Mouse (Mus musculus) MEL (cell line): ENCODE measurements around the gene Prdm16. TPM values are rescaled to one million over a fixed set of nuclear protein-coding genes. Genes with fewer than 3 reads are reported as not detected.

Source experiments
- DNase-seq: peaks from one replicate; pipeline ENCODE4 v3.0.0; 2011; ENCODE audit warnings: low read depth, low spot score
- H3K27ac ChIP-seq: 2 replicates; pipeline ENCODE4 v1.5.1; 2012; ENCODE audit warnings: low read depth, mild to moderate bottlenecking, control low read depth, low read length, moderate library complexity; ENCODE audit not compliant: control insufficient read depth
- H3K27me3 ChIP-seq, 2 experiments: fragments of 150-350 bp in 1 of 2; sonication (generic) in 1 of 2; 2 replicates each; pipeline ENCODE4 v1.6.1; 2012; ENCODE audit warnings: low read length in 2 of 2, mild to moderate bottlenecking in 2 of 2, improper control_type of control experiment in 1 of 2, moderate library complexity in 1 of 2; ENCODE audit not compliant: insufficient read depth in 2 of 2, control insufficient read depth in 1 of 2
- H3K36me3 ChIP-seq, 2 experiments: 2 replicates each; pipeline ENCODE4 v1.6.1; 2012 to 2014; ENCODE audit warnings: low read length in 2 of 2, improper control_type of control experiment in 1 of 2, inconsistent platforms in 1 of 2, mild to moderate bottlenecking in 1 of 2; ENCODE audit not compliant: insufficient read depth in 2 of 2, control insufficient read depth in 1 of 2
- H3K4me1 ChIP-seq, 2 experiments: fragments of 150-350 bp in 1 of 2; sonication (generic) in 1 of 2; 2 replicates each; pipeline ENCODE4 v1.6.1; 2012; ENCODE audit warnings: low read length in 2 of 2, improper control_type of control experiment in 1 of 2, mild to moderate bottlenecking in 1 of 2; ENCODE audit not compliant: insufficient read depth in 2 of 2, control insufficient read depth in 1 of 2
- H3K4me3 ChIP-seq, 2 experiments: fragments of 150-350 bp in 1 of 2; sonication (generic) in 1 of 2; 2 replicates each; pipeline ENCODE4 v1.5.1; 2012; ENCODE audit warnings: low read depth in 2 of 2, low read length in 2 of 2, mild to moderate bottlenecking in 2 of 2, moderate library complexity in 2 of 2, control low read depth in 1 of 2, improper control_type of control experiment in 1 of 2; ENCODE audit not compliant: control insufficient read depth in 1 of 2, insufficient read depth in 1 of 2
- H3K79me2 ChIP-seq: 2 replicates; pipeline ENCODE4 v1.6.1; 2012; ENCODE audit warnings: mild to moderate bottlenecking, low read length, moderate library complexity; ENCODE audit not compliant: control insufficient read depth, poor library complexity, insufficient read depth
- H3K9ac ChIP-seq: 2 replicates; pipeline ENCODE4 v1.6.1; 2012; ENCODE audit warnings: low read depth, mild to moderate bottlenecking, control low read depth, low read length, moderate library complexity; ENCODE audit not compliant: control insufficient read depth, poor library complexity, severe bottlenecking
- H3K9me3 ChIP-seq: fragments of 150-350 bp; sonication (generic); replicated peaks from 2 replicates; pipeline ENCODE4 v1.6.1; 2012; ENCODE audit warnings: mild to moderate bottlenecking, low read length, improper control_type of control experiment, moderate library complexity; ENCODE audit not compliant: insufficient read depth
- BHLHE40 ChIP-seq: IDR thresholded peaks from 2 replicates; pipeline ENCODE4 v1.6.1; 2012; ENCODE audit warnings: low read depth, mild to moderate bottlenecking, inconsistent platforms, low read length, improper control_type of control experiment, borderline replicate concordance
- CHD1 ChIP-seq: IDR thresholded peaks from 2 replicates; pipeline ENCODE4 v1.6.1; 2012; ENCODE audit warnings: low read depth, mild to moderate bottlenecking, inconsistent platforms, low read length, improper control_type of control experiment
- CHD2 ChIP-seq: IDR thresholded peaks from 2 replicates; pipeline ENCODE4 v1.6.1; 2011; ENCODE audit warnings: low read length, improper control_type of control experiment
- CTCF ChIP-seq, 3 experiments: IDR thresholded peaks in 2 of 3; conservative IDR thresholded peaks in 1 of 3; 2 replicates each; pipeline ENCODE4 v1.5.1; 2011 to 2012; ENCODE audit warnings: low read length in 3 of 3, low read depth in 2 of 3, mild to moderate bottlenecking in 2 of 3, improper control_type of control experiment in 1 of 3, inconsistent platforms in 1 of 3, mixed read lengths in 1 of 3, moderate library complexity in 1 of 3; ENCODE audit not compliant: control insufficient read depth in 1 of 3, insufficient read depth in 1 of 3, poor library complexity in 1 of 3, severe bottlenecking in 1 of 3
- E2F4 ChIP-seq: IDR thresholded peaks from 2 replicates; pipeline ENCODE4 v1.6.1; 2011; ENCODE audit warnings: low read depth, low read length, improper control_type of control experiment, borderline replicate concordance
- ELF1 ChIP-seq: IDR thresholded peaks from 2 replicates; pipeline ENCODE4 v1.6.1; 2014; ENCODE audit warnings: low read depth, mild to moderate bottlenecking, inconsistent platforms, low read length, improper control_type of control experiment, moderate library complexity
- GATA1 ChIP-seq: IDR thresholded peaks from 2 replicates; pipeline ENCODE4 v1.6.1; 2011; ENCODE audit warnings: low read depth, low read length, improper control_type of control experiment
- KAT2A ChIP-seq: conservative IDR thresholded peaks from 2 replicates; pipeline ENCODE4 v1.6.1; 2012; ENCODE audit warnings: low read depth, low read length, improper control_type of control experiment, inconsistent platforms
- MAFK ChIP-seq: IDR thresholded peaks from 2 replicates; pipeline ENCODE4 v1.6.1; 2011; ENCODE audit warnings: low read depth, mild to moderate bottlenecking, low read length, improper control_type of control experiment, borderline replicate concordance
- MYB ChIP-seq: IDR thresholded peaks from 2 replicates; pipeline ENCODE4 v1.6.1; 2011; ENCODE audit warnings: mild to moderate bottlenecking, low read depth, low read length, improper control_type of control experiment
- POLR2AphosphoS5 ChIP-seq: IDR thresholded peaks from 2 replicates; pipeline ENCODE4 v1.6.1; 2012; ENCODE audit warnings: low read depth, borderline replicate concordance, mild to moderate bottlenecking, inconsistent platforms, low read length, moderate library complexity, mixed read lengths
- RAD21 ChIP-seq: IDR thresholded peaks from 2 replicates; pipeline ENCODE4 v1.6.1; 2011; ENCODE audit warnings: mild to moderate bottlenecking, low read depth, low read length, improper control_type of control experiment
- SMC3 ChIP-seq: IDR thresholded peaks from 2 replicates; pipeline ENCODE4 v1.6.1; 2011; ENCODE audit warnings: low read depth, low read length, improper control_type of control experiment
- TAL1 ChIP-seq: IDR thresholded peaks from 2 replicates; pipeline ENCODE4 v1.6.1; 2012; ENCODE audit warnings: mild to moderate bottlenecking, inconsistent platforms, low read length, moderate library complexity, mixed read lengths
- TBP ChIP-seq: IDR thresholded peaks from 2 replicates; pipeline ENCODE4 v1.8.0; 2011; ENCODE audit warnings: low read depth, low read length, improper control_type of control experiment
- TCF12 ChIP-seq: IDR thresholded peaks from 2 replicates; pipeline ENCODE4 v1.6.1; 2014; ENCODE audit warnings: low read depth, mild to moderate bottlenecking, inconsistent platforms, low read length, improper control_type of control experiment, moderate library complexity
- UBTF ChIP-seq: IDR thresholded peaks from 2 replicates; pipeline ENCODE4 v1.6.1; 2012; ENCODE audit warnings: low read depth, mild to moderate bottlenecking, inconsistent platforms, low read length, improper control_type of control experiment, moderate library complexity, borderline replicate concordance; ENCODE audit not compliant: insufficient read depth
- USF2 ChIP-seq, 2 experiments: IDR thresholded peaks; 2 replicates each; pipeline ENCODE4 v1.6.1; 2011 to 2012; ENCODE audit warnings: improper control_type of control experiment in 2 of 2, low read length in 2 of 2, borderline replicate concordance in 1 of 2, inconsistent platforms in 1 of 2, low read depth in 1 of 2, mild to moderate bottlenecking in 1 of 2; ENCODE audit not compliant: insufficient read depth in 1 of 2
- ZC3H11A ChIP-seq: IDR thresholded peaks from 2 replicates; pipeline ENCODE4 v1.6.1; 2012; ENCODE audit warnings: low read depth, mild to moderate bottlenecking, inconsistent platforms, low read length, improper control_type of control experiment
- ZKSCAN1 ChIP-seq: IDR thresholded peaks from 2 replicates; pipeline ENCODE4 v1.6.1; 2012; ENCODE audit warnings: low read depth, mild to moderate bottlenecking, inconsistent platforms, low read length, improper control_type of control experiment, moderate library complexity
- ZNF384 ChIP-seq: IDR thresholded peaks from 2 replicates; pipeline ENCODE4 v1.6.1; 2012; ENCODE audit warnings: low read depth, mild to moderate bottlenecking, inconsistent platforms, low read length, improper control_type of control experiment
- polyA plus RNA-seq, 2 experiments: library from polyadenylated mRNA; stranded (reverse) in 1 of 2; unstranded in 1 of 2; fragments of >175 nt in 1 of 2; fragments of >200 nt in 1 of 2; gene quantifications; 2 replicates each; pipeline versions ENCODE4 v1.2.1 to v1.2.4; 2012; ENCODE audit warnings: low replicate concordance in 2 of 2, low read depth in 1 of 2; ENCODE audit not compliant: insufficient read length in 2 of 2, insufficient read depth in 1 of 2, missing spikeins in 1 of 2
- total RNA-seq: library from RNA; depleted of rRNA; stranded (reverse); fragments of 300-350 nt; gene quantifications from 2 replicates; pipeline ENCODE4 v1.2.3, GENCODE M21; 2012

The Prdm16 gene
- total and polyA plus RNA-seq, 3 experiments: not detected

DNA sequence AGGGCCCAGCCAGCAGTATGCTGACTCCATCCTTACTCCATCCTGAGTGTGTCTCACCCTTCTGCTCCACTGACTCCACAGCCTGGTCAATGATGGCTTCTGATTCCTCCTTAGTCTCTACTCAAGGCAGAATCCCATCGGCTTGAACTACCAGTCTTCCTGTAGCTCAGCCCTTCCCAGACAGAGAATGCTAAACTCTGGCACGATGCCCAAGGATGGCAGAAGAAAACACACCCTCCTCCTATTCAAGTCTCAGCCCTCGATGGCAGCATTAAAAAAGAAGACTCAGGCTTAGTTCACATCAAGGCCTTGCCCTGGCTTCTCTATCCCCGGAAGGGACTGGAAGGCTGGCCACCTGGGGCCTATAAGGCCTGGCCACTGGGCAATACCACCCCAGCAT lies 216.9 kb downstream of the Prdm16 start:
- Histone ChIP-seq H3K79me2 (no peaks in the 10 kb centered on the region), H3K27me3 (no peaks in the 10 kb centered on the region), H3K27ac (no peak overlapping the region), H3K9ac (no peak overlapping the region), H3K36me3 (no peaks in the 10 kb centered on the region), H3K4me3 (no peak overlapping the region), H3K9me3 (no peaks in the 10 kb centered on the region), H3K4me1 (no peaks in the 10 kb centered on the region)
- TF ChIP-seq BHLHE40 (no peak), USF2 (IDR thresholded peaks at IDR 0.05; ENCODE audit: borderline replicate concordance in 1 of 2, insufficient read depth in 1 of 2, low read depth in 1 of 2, low read length in 2 of 2) (no peak), GATA1 (no peak), RAD21 (no peak), CHD2 (no peak), UBTF (no peak), TCF12 (no peak), MAFK (no peak), CHD1 (no peak), ELF1 (no peak), TAL1 (no peak), KAT2A (no peak), ZKSCAN1 (no peak), TBP (no peak), POLR2AphosphoS5 (no peak), ZNF384 (no peak), MYB (no peak), SMC3 (no peak), E2F4 (no peak)
- no peak for DNase-seq

DNA sequence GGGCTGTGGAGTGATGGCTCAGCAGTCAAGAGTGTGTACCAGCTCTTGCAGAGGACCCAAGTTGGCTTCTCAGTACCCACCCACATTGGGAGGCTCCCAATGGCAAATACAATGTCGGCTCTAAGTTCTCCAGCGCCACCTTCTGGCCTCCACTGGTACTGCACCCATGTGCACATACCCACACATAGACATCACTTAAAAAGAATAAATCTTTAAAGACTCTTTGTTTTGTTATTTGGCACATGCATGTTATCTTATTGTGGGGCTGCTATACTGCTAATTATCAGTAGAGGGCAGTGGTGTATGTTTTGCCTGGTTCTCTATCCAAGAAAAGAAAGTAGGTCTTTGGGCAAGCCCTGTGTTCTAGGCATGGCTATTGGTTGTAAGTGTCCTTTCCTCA lies 217.7 kb downstream of the Prdm16 start:
- no peaks in the 10 kb centered on the region for H3K36me3 ChIP-seq
- H3K4me1 ChIP-seq: no peaks in the 10 kb centered on the region
- H3K27me3 ChIP-seq: no peaks in the 10 kb centered on the region
- no peak overlapping the region for H3K9ac ChIP-seq
- peak; percentile 31 to 41 (median 35) for TF ChIP-seq CTCF (IDR thresholded peaks at IDR 0.05 in 2 of 3, conservative IDR thresholded peaks at IDR 0.05 in 1 of 3; ENCODE audit: control insufficient read depth in 1 of 3, insufficient read depth in 1 of 3, low read depth in 2 of 3, low read length in 3 of 3, poor library complexity in 1 of 3, severe bottlenecking in 1 of 3)
- no peak for TF ChIP-seq ZC3H11A
- H3K4me3 ChIP-seq: no peak overlapping the region
- no peaks in the 10 kb centered on the region for H3K9me3 ChIP-seq
- no peak overlapping the region for H3K27ac ChIP-seq
- DNase-seq: peak; percentile 3
- H3K79me2 ChIP-seq: no peaks in the 10 kb centered on the region
